Mouse (Mus musculus) small intestine, adult 2 months (tissue): ENCODE measurements at regions not wholly inside any gene's neighbourhood (a gene's known extent, or its start where the extent isn't known, plus 50 kb on each side); places are given as distances from the start of the nearest gene placed in this dataset.

Experiments used
- CTCF ChIP-seq: fragments of 200-500 bp; IDR thresholded peaks from 2 replicates; pipeline ENCODE4 v1.5.1; 2012; ENCODE audit warnings: low read depth, mild to moderate bottlenecking, control low read depth, inconsistent platforms, low read length, moderate library complexity, mixed read lengths; ENCODE audit not compliant: insufficient replicate concordance, insufficient read length; ENCODE audit errors: extremely low read depth
- POLR2A ChIP-seq: fragments of 200-500 bp; IDR thresholded peaks from 2 replicates; pipeline ENCODE4 v1.6.1; 2012; ENCODE audit warnings: low read depth, mild to moderate bottlenecking, control low read depth, inconsistent platforms, low read length, moderate library complexity

DNA sequence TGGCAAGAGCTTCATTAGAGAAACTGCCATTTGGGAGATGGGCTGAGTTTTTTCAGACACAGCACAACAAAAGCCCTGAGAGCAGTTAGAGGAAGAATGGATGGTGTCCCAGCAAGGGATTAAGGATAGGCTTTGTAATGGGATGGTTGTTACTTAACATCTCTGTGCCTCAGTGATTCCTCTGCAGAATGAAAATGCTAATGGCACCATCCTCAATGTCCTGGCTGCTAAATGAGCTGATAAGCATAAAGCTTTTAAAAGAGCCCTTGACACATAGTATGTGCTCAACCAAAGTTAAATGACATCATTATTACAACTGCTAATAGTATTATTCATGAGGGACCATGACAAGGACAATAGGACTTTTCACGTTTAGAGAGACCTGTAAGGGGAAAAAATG lies 764.7 kb downstream of the Stim2 start:
- TF ChIP-seq CTCF (no peak), POLR2A (no peak)
